Mouse (Mus musculus) heart, adult 10 weeks (tissue): ENCODE data around the gene 1700011L22Rik. TPM values are rescaled to one million over a fixed set of nuclear protein-coding genes. Genes with fewer than 3 reads are reported as not detected.

Source experiments
- polyA plus RNA-seq: library from polyadenylated mRNA; stranded (reverse); fragments of 350-450 nt; fragmentation: Illumina TruSeq; extraction: RNeasy Lipid Tissue Mini Kit (QIAGEN cat#74804); gene quantifications from one replicate; pipeline ENCODE4 v1.2.3, GENCODE M21; 2014; ENCODE audit warnings: low read depth, low replicate concordance

The 1700011L22Rik gene
- not detected for polyA plus RNA-seq

DNA sequence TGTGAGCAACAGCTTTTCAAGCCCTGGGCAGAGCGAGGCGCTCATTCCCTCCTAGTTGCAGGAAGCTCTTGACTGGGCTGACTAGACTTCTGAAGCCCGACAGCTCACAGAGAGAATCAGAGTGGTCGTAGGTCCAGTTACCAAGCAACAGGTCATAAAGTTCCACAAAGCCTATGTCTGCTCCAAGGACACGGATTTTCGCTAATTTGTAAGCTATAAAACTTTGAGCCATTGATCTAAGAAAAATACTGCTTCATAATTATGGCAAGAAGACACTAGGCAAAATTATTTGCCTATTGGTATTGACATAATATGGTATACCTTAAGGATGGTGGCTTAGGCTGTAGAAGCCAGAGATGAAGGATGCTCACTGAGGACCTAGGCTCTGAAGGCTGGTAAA lies at the start of gene 1700011L22Rik:
1700011L22Rik (minus strand) TSS at position 101 of the 400 bp plus-strand sequence.

GRCm38 (mm10) chr8:79294610-79295275 lies 46.4 kb upstream of the 1700011L22Rik start, which contains the start of gene Mmaa:
Mmaa (minus strand) TSS chr8:79294937.

Other genes starting within 250 kb of the 1700011L22Rik start
- gene Zfp827, start 220.1 kb downstream of the 1700011L22Rik start, polyA plus RNA-seq, result 9.8 TPM
- gene Mmaa, start 46.4 kb upstream of the 1700011L22Rik start, polyA plus RNA-seq, result 42.5 TPM
- 8.2 TPM for gene Smad1, start 150.9 kb upstream of the 1700011L22Rik start, polyA plus RNA-seq